ENCODE assay signal across 8 mouse cellular contexts in the genomic region with DNA sequence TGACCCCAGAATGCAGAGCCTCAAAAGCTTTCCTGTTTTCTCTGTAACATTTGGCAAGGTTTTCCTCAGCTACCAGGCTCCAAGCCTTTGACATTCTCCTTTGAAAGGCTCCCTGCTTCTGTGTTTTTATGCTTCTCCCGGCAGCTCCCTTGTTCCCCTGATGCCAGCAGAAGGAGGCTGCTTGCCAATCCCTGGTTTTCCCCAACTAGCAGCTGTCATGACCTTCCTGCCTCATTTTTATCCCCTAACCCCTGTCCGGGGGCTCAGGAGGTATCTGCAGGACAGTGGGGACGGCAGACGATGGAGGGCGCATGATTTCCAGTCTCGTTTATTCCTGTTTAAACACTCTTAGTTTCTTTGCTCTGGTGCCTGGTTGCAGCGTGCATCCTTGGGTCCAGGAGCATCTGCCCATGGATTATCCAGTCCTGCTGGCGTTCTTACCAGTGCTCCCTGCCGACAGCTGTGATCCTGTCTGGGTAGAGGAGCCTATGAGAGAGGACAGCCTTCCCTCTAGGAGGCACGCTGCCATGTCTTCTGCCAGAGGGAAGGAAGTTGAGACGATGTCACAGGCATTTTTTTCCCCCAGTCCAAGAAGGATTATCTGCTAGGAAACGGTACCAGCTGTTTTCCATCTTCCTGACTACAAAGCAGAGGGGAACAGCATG.
DNase-seq lines count a peak whose midpoint lies in the region; ATAC-seq lines count a peak whose summit lies in the region.

No protein-coding gene starts in this region.

- H3K27me3 ChIP-seq in forebrain, embryonic 14.5 days (replicated peaks; ENCODE audit: control insufficient read depth, insufficient read depth, low read length): no peaks in the 10 kb centered on the region
- no peaks in the 10 kb centered on the region for H3K27me3 ChIP-seq in heart, embryonic 16.5 days (ENCODE audit: control insufficient read depth, insufficient read depth, low read length)
- no peaks in the 10 kb centered on the region for H3K27me3 ChIP-seq in limb, embryonic 15.5 days

- 5% methylated on average over 12 of the region's 12 CpGs for WGBS in forebrain, embryonic 14.5 days
- WGBS in heart, embryonic 16.5 days: 26% methylated on average over 12 of the region's 12 CpGs
- WGBS in limb, embryonic 15.5 days: 21% methylated on average over 12 of the region's 12 CpGs

- H3K4me1 ChIP-seq in forebrain, embryonic 14.5 days (ENCODE audit: control insufficient read depth, insufficient read depth, low read length): peaks cover 31% of the 10 kb centered on the region
- peaks cover 27% of the 10 kb centered on the region for H3K4me1 ChIP-seq in heart, embryonic 16.5 days (ENCODE audit: control insufficient read depth, insufficient read depth, low read length)
- peaks cover 25% of the 10 kb centered on the region for H3K4me1 ChIP-seq in limb, embryonic 15.5 days

- H3K36me3 ChIP-seq in forebrain, embryonic 14.5 days (ENCODE audit: control insufficient read depth, insufficient read depth, low read length): no peaks in the 10 kb centered on the region
- no peaks in the 10 kb centered on the region for H3K36me3 ChIP-seq in heart, embryonic 16.5 days (ENCODE audit: control insufficient read depth, insufficient read depth)
- H3K36me3 ChIP-seq in limb, embryonic 15.5 days: no peaks in the 10 kb centered on the region

- H3K4me2 ChIP-seq in forebrain, embryonic 14.5 days (ENCODE audit: low read length): peak overlapping the region; percentile 40
- peak overlapping the region; percentile 32 for H3K4me2 ChIP-seq in heart, embryonic 16.5 days (ENCODE audit: low read depth, low read length)
- H3K4me2 ChIP-seq in limb, embryonic 15.5 days: peak overlapping the region; percentile 24

- H3K4me3 ChIP-seq in forebrain, embryonic 14.5 days (ENCODE audit: low read depth, low read length): no peak overlapping the region
- no peak overlapping the region for H3K4me3 ChIP-seq in heart, embryonic 16.5 days (ENCODE audit: low read length)
- H3K4me3 ChIP-seq in limb, embryonic 15.5 days: no peak overlapping the region; the same call in 1 of the 2 replicates

- peak; percentile 49 for DNase-seq in cerebellum, adult 9-11 months
- DNase-seq in forebrain, embryonic 14.5 days (ENCODE audit: low spot score): peak; percentile 93
- peak; percentile 68 for DNase-seq in kidney, postnatal 14 days
- peak; percentile 41 for DNase-seq in neural tube, embryonic 10.5 days (ENCODE audit: extremely low spot score, low spot score)
- peak; percentile 26 for DNase-seq in urinary bladder, adult 2 months (ENCODE audit: low spot score)
- no peak for DNase-seq in thymus, postnatal 14 days

- H3K9me3 ChIP-seq in forebrain, embryonic 14.5 days (replicated peaks; ENCODE audit: control insufficient read depth, low read length): no peaks in the 10 kb centered on the region
- no peaks in the 10 kb centered on the region for H3K9me3 ChIP-seq in heart, embryonic 16.5 days (replicated peaks; ENCODE audit: control insufficient read depth, low read length)
- H3K9me3 ChIP-seq in limb, embryonic 15.5 days: no peaks in the 10 kb centered on the region

- peak overlapping the region; percentile 97 for H3K27ac ChIP-seq in forebrain, embryonic 14.5 days (ENCODE audit: low read depth, low read length)
- H3K27ac ChIP-seq in heart, embryonic 16.5 days (ENCODE audit: low read length): peak overlapping the region; percentile 89
- H3K27ac ChIP-seq in limb, embryonic 15.5 days: peak overlapping the region; percentile 86

- peak overlapping the region; percentile 53 for H3K9ac ChIP-seq in forebrain, embryonic 14.5 days (ENCODE audit: low read length)
- H3K9ac ChIP-seq in heart, embryonic 16.5 days (ENCODE audit: low read length): peak overlapping the region; percentile 45; the same call in 1 of the 2 replicates
- H3K9ac ChIP-seq in limb, embryonic 15.5 days: no peak overlapping the region

- peak; percentile 73 for ATAC-seq in forebrain, embryonic 14.5 days
- peak; percentile 56 for ATAC-seq in heart, embryonic 16.5 days (replicated peaks; ENCODE audit: extremely low read depth, insufficient read depth, low FRiP score)
- peak; percentile 52; the same call in 1 of the 2 replicates for ATAC-seq in limb, embryonic 15.5 days (ENCODE audit: insufficient number of reproducible peaks, low FRiP score, low TSS enrichment, low read depth)
